Mouse (Mus musculus) heart, adult 2 months (tissue): ENCODE data around the gene Stat6. TPM values are rescaled to one million over a fixed set of nuclear protein-coding genes. Genes with fewer than 3 reads are reported as not detected.

Experiments used
- DNase-seq, 2 experiments: peaks; one replicate each; pipeline ENCODE4 v3.0.0; 2021
- H3K27ac ChIP-seq: fragments of 200-600 bp; 2 replicates; pipeline ENCODE4 v1.8.1; 2022
- H3K27me3 ChIP-seq: fragments of 200-500 bp; 2 replicates; pipeline ENCODE4 v1.6.1; 2012; ENCODE audit warnings: mild to moderate bottlenecking, low read length, inconsistent platforms, mixed read lengths; ENCODE audit not compliant: control insufficient read depth, insufficient read depth
- H3K36me3 ChIP-seq: fragments of 200-500 bp; 2 replicates; pipeline ENCODE4 v1.6.1; 2012; ENCODE audit warnings: low read length, inconsistent platforms; ENCODE audit not compliant: control insufficient read depth, insufficient read depth
- H3K4me1 ChIP-seq: fragments of 200-500 bp; 2 replicates; pipeline ENCODE4 v1.6.1; 2011; ENCODE audit warnings: low read length; ENCODE audit not compliant: control insufficient read depth, insufficient read depth
- H3K4me3 ChIP-seq: fragments of 200-600 bp; 2 replicates; pipeline ENCODE4 v1.8.1; 2022
- H3K79me2 ChIP-seq: fragments of 200-500 bp; replicated peaks from 2 replicates; pipeline ENCODE4 v1.6.1; 2012; ENCODE audit warnings: mild to moderate bottlenecking, inconsistent platforms, low read length, moderate library complexity, mixed read lengths; ENCODE audit not compliant: control insufficient read depth, insufficient read depth
- H3K9ac ChIP-seq: fragments of 200-500 bp; 2 replicates; pipeline ENCODE4 v1.6.1; 2012; ENCODE audit warnings: low read depth, mild to moderate bottlenecking, control low read depth, inconsistent platforms, low read length, mixed read lengths
- CTCF ChIP-seq: fragments of 200-600 bp; IDR thresholded peaks from 2 replicates; pipeline ENCODE4 v1.8.1; 2022; ENCODE audit warnings: antibody characterized with exemption, mild to moderate bottlenecking, moderate library complexity
- EP300 ChIP-seq: fragments of 200-500 bp; IDR thresholded peaks from 2 replicates; pipeline ENCODE4 v1.6.1; 2011; ENCODE audit warnings: low read depth, low read length, control low read depth; ENCODE audit not compliant: insufficient read depth
- POLR2A ChIP-seq: fragments of 200-500 bp; IDR thresholded peaks from 2 replicates; pipeline ENCODE4 v1.6.1; 2011; ENCODE audit warnings: mild to moderate bottlenecking, low read depth, low read length, control low read depth; ENCODE audit not compliant: insufficient read depth
- WGBS: fragments of 180-500 bp; shearing (Covaris S2); methylation state at CpG from one replicate; pipeline ENCODE4 v1.1.7; 2018; 5-methylcytosine and 5-hydroxymethylcytosine counted together
- intact Hi-C: fragments of 180-260 bp; cut with DNase I; formaldehyde crosslinking; loops from one replicate; pipeline ENCODE4 v1.15.1; 2025
- long read RNA-seq: library from polyadenylated mRNA; stranded (forward); transcript quantifications from one replicate; pipeline ENCODE4 v2.0.0, GENCODE M21; 2021
- polyA plus RNA-seq: library from polyadenylated mRNA; depleted of rRNA; stranded (reverse); fragments of >200 nt; gene quantifications from 2 replicates; pipeline ENCODE4 v1.2.3, GENCODE M21; 2012; rRNA removed
- total RNA-seq, 2 experiments: library from RNA; stranded (reverse); gene quantifications; 2 replicates each; pipeline ENCODE4 v1.2.3; 2021

Stat6 gene
- total RNA-seq (10 to 100 TPM; 43.7 to 43.9 TPM), polyA plus RNA-seq (49.5 and 61.7 TPM in 2 replicates)
- long read RNA-seq, transcript Stat6-201 (22 exons, 3,775 nt), result major isoform, 41 of 52 reads
- long read RNA-seq, partial matches to known transcripts, result 3 of 52 reads
- long read RNA-seq, other reads (novel, unspliced or antisense), result 8 of 52 reads

DNA sequence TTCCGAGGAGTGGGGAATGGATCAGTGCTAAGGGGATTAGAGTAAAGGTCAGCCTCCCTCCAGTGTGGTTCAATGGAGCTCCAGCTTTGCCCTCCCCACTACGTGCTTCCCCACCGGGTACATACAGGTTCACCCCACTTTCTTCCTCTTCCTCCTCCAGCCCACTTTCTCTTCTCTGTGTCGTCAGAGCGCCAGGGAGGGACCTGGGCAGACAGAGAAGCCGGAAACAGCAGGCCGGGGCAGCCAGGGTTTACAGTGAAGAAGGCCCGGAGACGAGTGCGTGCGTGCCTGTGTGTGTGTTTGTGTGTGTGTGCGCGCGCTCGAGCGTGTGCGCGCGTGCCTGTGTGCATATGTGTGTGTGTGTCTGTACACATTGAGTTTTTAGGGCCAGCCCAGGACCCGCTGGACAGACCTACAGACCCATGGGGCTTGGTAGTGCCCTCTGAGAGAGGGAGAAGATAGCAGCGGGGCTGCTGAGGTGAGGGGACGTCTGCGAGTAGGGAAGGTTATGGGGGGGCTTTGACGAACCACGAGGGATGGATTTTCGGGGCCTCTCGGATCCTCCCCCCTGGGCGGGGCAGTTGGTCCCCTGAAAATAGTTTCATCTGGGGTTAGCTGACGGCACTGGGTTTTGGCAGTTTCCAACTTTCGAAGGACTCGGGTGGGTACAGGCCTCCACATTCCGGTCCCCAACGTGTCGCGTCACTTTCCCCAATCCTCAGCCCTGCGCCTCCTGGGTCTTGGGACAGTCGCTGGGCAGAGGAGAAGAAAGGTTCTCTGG lies at the start of gene Stat6:
Gene Stat6 (plus strand): TSS at position 215 of the 781 bp plus-strand sequence.
- peaks cover 5% of the 10 kb centered on the region for H3K4me1 ChIP-seq
- WGBS, result under 1% methylated on average over 37 of the region's 37 CpGs
- H3K4me3 ChIP-seq, result peak within 1 kb of the TSS; percentile 84
- H3K79me2 ChIP-seq, result no peaks in the 10 kb centered on the region; the same call in 1 of the 2 replicates
- intact Hi-C loops, result loop anchor here (1.0 to 5.0 kb wide), 4 partner anchors 24 to 364 kb away; partner anchors contain the start of genes Hsd17b6 and Zbtb39
- DNase-seq, result peak; percentile 86 to 90
- H3K9ac ChIP-seq, result peak within 1 kb of the TSS; percentile 85
- H3K27me3 ChIP-seq, result no peaks in the 10 kb centered on the region
- TF ChIP-seq POLR2A (peak; percentile 51), CTCF (no peak), EP300 (peak; percentile 46; the same call in 1 of the 2 replicates)
- no peaks in the 10 kb centered on the region for H3K36me3 ChIP-seq
- H3K27ac ChIP-seq, result peak within 1 kb of the TSS; percentile 100

GRCm38 (mm10) chr10:127594405-127594804 lies 48.4 kb upstream of the Stat6 start:
- 52% methylated on average over 8 of the region's 8 CpGs for WGBS
- Histone ChIP-seq H3K4me3 (no peak overlapping the region), H3K27ac (peak overlapping the region; percentile 20; the same call in 1 of the 2 replicates), H3K9ac (no peak overlapping the region), H3K36me3 (no peaks in the 10 kb centered on the region), H3K79me2 (no peaks in the 10 kb centered on the region), H3K4me1 (peaks cover 18% of the 10 kb centered on the region), H3K27me3 (no peaks in the 10 kb centered on the region)
- peak in 1 of 2 experiments; percentile 66 for DNase-seq
- TF ChIP-seq EP300 (no peak), POLR2A (no peak), CTCF (no peak)
- intact Hi-C loops, result no loop called here

DNA sequence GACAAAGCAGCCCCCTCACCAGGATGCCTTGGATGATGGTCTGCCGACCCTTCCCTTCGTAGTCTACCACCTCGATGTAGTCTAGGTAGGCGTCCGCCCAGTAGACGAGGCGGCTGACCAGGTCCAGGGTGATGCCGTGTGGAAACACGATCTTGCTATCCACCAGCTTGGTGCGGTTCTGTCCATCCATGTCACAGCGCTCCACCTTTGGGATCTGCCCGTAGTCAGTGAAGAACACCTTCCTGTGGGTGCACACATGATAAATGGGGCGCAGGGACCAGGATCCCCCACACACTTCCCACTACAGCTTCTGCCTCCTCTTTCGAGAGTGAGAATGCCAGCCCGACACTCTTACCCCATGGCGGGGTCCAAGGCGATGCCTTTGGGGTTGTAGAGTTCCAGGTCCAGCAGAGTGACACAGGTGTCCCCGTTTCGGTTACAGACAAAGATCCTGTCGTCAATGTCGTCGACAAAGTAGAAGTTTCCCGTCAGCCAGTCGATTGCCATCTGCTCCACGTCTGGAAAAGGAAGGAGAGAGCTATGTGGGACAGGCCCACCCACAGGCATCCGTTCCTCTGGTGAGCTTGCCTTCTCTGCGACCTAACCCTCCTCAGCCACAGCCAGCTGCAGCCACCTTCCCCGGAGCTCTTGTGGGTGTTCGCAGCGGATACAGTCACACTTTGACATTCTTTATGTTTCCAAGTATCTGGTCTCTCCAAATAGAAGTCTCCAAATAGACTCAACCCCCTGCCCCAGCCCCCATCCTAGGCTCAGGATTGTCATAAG lies 47.7 kb upstream of the Stat6 start:
- no peak for DNase-seq
- TF ChIP-seq POLR2A, result no peak
- intact Hi-C loops, result no loop called here
- no peaks in the 10 kb centered on the region for H3K36me3 ChIP-seq
- H3K27ac ChIP-seq, result peak overlapping the region; percentile 20; the same call in 1 of the 2 replicates
- no peaks in the 10 kb centered on the region for H3K27me3 ChIP-seq
- H3K79me2 ChIP-seq, result no peaks in the 10 kb centered on the region
- WGBS, result 73% methylated on average over 30 of the region's 30 CpGs
- H3K9ac ChIP-seq, result no peak overlapping the region
- H3K4me3 ChIP-seq, result no peak overlapping the region
- peaks cover 22% of the 10 kb centered on the region for H3K4me1 ChIP-seq

DNA sequence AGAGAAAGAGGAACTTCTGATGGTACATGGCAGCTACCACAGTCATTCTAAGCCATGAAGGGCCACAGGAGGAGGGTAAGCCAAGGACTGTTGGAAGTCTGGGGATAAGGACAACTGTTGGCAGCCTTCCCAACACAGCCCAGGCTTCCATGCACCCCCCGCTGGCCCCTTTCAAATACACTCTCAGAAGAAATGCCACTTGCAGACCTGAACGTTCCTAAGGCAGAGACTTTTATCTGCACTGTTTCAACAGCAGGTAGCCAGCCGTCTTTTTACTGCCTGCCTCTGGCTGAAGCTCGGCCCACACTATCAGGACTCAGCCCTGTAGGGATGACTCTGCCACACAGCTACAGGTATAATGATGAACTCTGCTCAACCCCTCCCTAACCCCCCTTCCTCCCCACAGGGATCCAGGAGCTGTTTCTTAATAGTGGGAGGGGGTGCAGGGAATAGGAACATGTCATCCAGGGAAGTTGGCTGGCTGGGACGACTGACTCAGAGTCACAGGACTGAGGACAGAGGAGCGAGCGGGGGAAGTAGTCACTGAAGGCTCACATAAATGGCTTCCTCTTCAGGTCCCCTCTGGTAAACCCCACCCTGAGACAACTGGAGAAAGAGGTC lies 46.4 kb upstream of the Stat6 start:
- Histone ChIP-seq H3K4me1 (peaks cover 25% of the 10 kb centered on the region), H3K27ac (peak overlapping the region; percentile 53), H3K79me2 (no peaks in the 10 kb centered on the region), H3K36me3 (no peaks in the 10 kb centered on the region), H3K4me3 (no peak overlapping the region), H3K9ac (no peak overlapping the region), H3K27me3 (no peaks in the 10 kb centered on the region)
- DNase-seq, result peak; percentile 57 to 68
- intact Hi-C loops, result no loop called here
- 0 out of 2 replicates have a peak, but pooled peaks have one; percentile 38 for TF ChIP-seq EP300
- TF ChIP-seq POLR2A, result no peak
- TF ChIP-seq CTCF, result no peak
- 48% methylated on average over 7 of the region's 7 CpGs for WGBS

- no peaks in the 10 kb centered on the region for H3K36me3 ChIP-seq
- H3K4me1 ChIP-seq, result peaks cover 22% of the 10 kb centered on the region
- peak overlapping the region; percentile 48 for H3K27ac ChIP-seq
- no peak overlapping the region for H3K9ac ChIP-seq
- H3K79me2 ChIP-seq, result no peaks in the 10 kb centered on the region
- peak; percentile 42 to 66 for DNase-seq
- H3K4me3 ChIP-seq, result no peak overlapping the region
- TF ChIP-seq CTCF, result no peak
- 0 out of 2 replicates have a peak, but pooled peaks have one; percentile 4 for TF ChIP-seq POLR2A
- TF ChIP-seq EP300, result no peak
- intact Hi-C loops, result no loop called here
- 63% methylated on average over 5 of the region's 5 CpGs for WGBS
- H3K27me3 ChIP-seq, result no peaks in the 10 kb centered on the region
Measured at GRCm38 (mm10) chr10:127597311-127597901, 45.4 kb upstream of the Stat6 start.
